8 mouse cellular contexts compared by ENCODE assay signal in the genomic region with DNA sequence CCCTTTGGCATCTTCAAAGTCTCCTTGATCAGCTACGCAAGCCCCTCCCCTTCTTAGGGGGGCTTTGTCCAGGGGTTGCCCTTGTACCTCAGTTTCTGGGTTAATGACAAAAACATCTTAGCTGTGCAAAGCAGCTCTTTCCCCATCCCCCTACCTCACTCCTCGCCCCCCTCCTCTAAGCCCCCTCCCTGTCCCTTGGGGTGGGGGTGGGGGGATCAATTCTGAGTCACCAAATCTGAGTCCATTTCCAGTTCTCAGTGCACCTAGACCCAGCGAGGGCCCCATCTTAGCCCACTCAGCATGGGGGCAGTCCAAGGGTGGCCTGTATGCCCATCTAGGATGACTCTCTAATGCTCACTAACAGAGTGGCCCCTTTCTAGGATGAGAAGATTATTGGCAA. TPM values are rescaled to one million over a fixed set of nuclear protein-coding genes. Genes with fewer than 3 reads are reported as not detected.
DNase-seq lines count a peak whose midpoint lies in the region; ATAC-seq and TF ChIP-seq lines count a peak whose summit lies in the region.

No protein-coding gene starts in this region.

- 82% methylated on average over 3 of the region's 3 CpGs for WGBS in heart, embryonic 14.5 days
- WGBS in embryonic facial prominence, embryonic 10.5 days: 67% methylated on average over 3 of the region's 3 CpGs
- 49% methylated on average over 3 of the region's 3 CpGs for WGBS in hindbrain, embryonic 15.5 days
- WGBS in midbrain, embryonic 15.5 days: 48% methylated on average over 3 of the region's 3 CpGs
- WGBS in thymus, adult 2 months: 93% methylated on average over 3 of the region's 3 CpGs

- peak overlapping the region in 1 of 2 experiments; percentile 58; a peak in 1 of 4 replicates for H3K4me3 ChIP-seq in heart, embryonic 14.5 days (ENCODE audit: control insufficient read depth in 1 of 2, insufficient read depth in 1 of 2, low read depth in 1 of 2, low read length in 2 of 2)
- peak overlapping the region; percentile 74 for H3K4me3 ChIP-seq in embryonic facial prominence, embryonic 10.5 days
- H3K4me3 ChIP-seq in hindbrain, embryonic 15.5 days: peak overlapping the region; percentile 53
- peak overlapping the region; percentile 67 for H3K4me3 ChIP-seq in midbrain, embryonic 15.5 days
- H3K4me3 ChIP-seq in thymus, adult 2 months (ENCODE audit: control insufficient read depth, insufficient read depth, low read length): no peak overlapping the region

- H3K9me3 ChIP-seq in heart, embryonic 14.5 days (ENCODE audit: control insufficient read depth, low read length): no peaks in the 10 kb centered on the region
- no peaks in the 10 kb centered on the region for H3K9me3 ChIP-seq in embryonic facial prominence, embryonic 10.5 days
- H3K9me3 ChIP-seq in hindbrain, embryonic 15.5 days: no peaks in the 10 kb centered on the region
- no peaks in the 10 kb centered on the region for H3K9me3 ChIP-seq in midbrain, embryonic 15.5 days

- TF ChIP-seq CTCF in thymus, adult 2 months (IDR thresholded peaks at IDR 0.05; ENCODE audit: borderline replicate concordance, control insufficient read depth, extremely low read depth, insufficient read depth, low read length, poor library complexity): no peak

- peak overlapping the region; percentile 81 for H3K9ac ChIP-seq in heart, embryonic 14.5 days (ENCODE audit: low read length)
- H3K9ac ChIP-seq in hindbrain, embryonic 15.5 days: peak overlapping the region; percentile 75
- H3K9ac ChIP-seq in midbrain, embryonic 15.5 days: peak overlapping the region; percentile 65

- no peak for DNase-seq in heart, adult 18-20 months
- DNase-seq in embryonic facial prominence, embryonic 10.5 days (ENCODE audit: low spot score): no peak
- DNase-seq in thymus, adult 2 months: no peak
- DNase-seq in adrenal gland, adult 2 months: no peak

- H3K36me3 ChIP-seq in heart, embryonic 14.5 days (ENCODE audit: control insufficient read depth, insufficient read depth, low read length): peaks cover 37% of the 10 kb centered on the region
- peaks cover 45% of the 10 kb centered on the region for H3K36me3 ChIP-seq in embryonic facial prominence, embryonic 10.5 days (replicated peaks)
- H3K36me3 ChIP-seq in hindbrain, embryonic 15.5 days: peaks cover 29% of the 10 kb centered on the region
- H3K36me3 ChIP-seq in midbrain, embryonic 15.5 days (replicated peaks): peaks cover 17% of the 10 kb centered on the region
- no peaks in the 10 kb centered on the region for H3K36me3 ChIP-seq in thymus, adult 2 months (ENCODE audit: control insufficient read depth, insufficient read depth, low read length)

- no peaks in the 10 kb centered on the region for H3K27me3 ChIP-seq in heart, embryonic 14.5 days (ENCODE audit: control insufficient read depth, insufficient read depth, low read length)
- no peaks in the 10 kb centered on the region for H3K27me3 ChIP-seq in embryonic facial prominence, embryonic 10.5 days (replicated peaks; ENCODE audit: low read depth, poor library complexity, severe bottlenecking)
- H3K27me3 ChIP-seq in hindbrain, embryonic 15.5 days: no peaks in the 10 kb centered on the region
- no peaks in the 10 kb centered on the region for H3K27me3 ChIP-seq in midbrain, embryonic 15.5 days (replicated peaks)
- H3K27me3 ChIP-seq in thymus, adult 2 months (ENCODE audit: control insufficient read depth, insufficient read depth, low read length): no peaks in the 10 kb centered on the region

- H3K4me1 ChIP-seq in heart, embryonic 14.5 days (ENCODE audit: control insufficient read depth in 2 of 2, insufficient read depth in 2 of 2, low read length in 2 of 2): peaks cover 9 to 13% of the 10 kb centered on the region in 2 experiments
- peaks cover 42% of the 10 kb centered on the region for H3K4me1 ChIP-seq in embryonic facial prominence, embryonic 10.5 days
- H3K4me1 ChIP-seq in hindbrain, embryonic 15.5 days (replicated peaks): peaks cover 32% of the 10 kb centered on the region
- H3K4me1 ChIP-seq in midbrain, embryonic 15.5 days: peaks cover 23% of the 10 kb centered on the region
- peaks cover 13% of the 10 kb centered on the region for H3K4me1 ChIP-seq in thymus, adult 2 months (replicated peaks; ENCODE audit: control insufficient read depth, insufficient read depth, low read length)

- no peak for ATAC-seq in heart, embryonic 14.5 days (ENCODE audit: insufficient number of reproducible peaks, insufficient read depth, low FRiP score, low read depth)
- no peak for ATAC-seq in hindbrain, embryonic 15.5 days (ENCODE audit: low FRiP score, low read depth)
- no peak for ATAC-seq in midbrain, embryonic 15.5 days (replicated peaks)
- ATAC-seq in granulocyte monocyte progenitor cell, adult 5-6 weeks (replicated peaks; ENCODE audit: poor library complexity, severe bottlenecking): no peak

- H3K4me2 ChIP-seq in heart, embryonic 14.5 days (ENCODE audit: low read length): peak overlapping the region; percentile 75
- H3K4me2 ChIP-seq in hindbrain, embryonic 15.5 days: peak overlapping the region; percentile 88
- H3K4me2 ChIP-seq in midbrain, embryonic 15.5 days: peak overlapping the region; percentile 87

- no peak overlapping the region for H3K27ac ChIP-seq in heart, embryonic 14.5 days (replicated peaks in 1 of 2; ENCODE audit: control insufficient read depth in 1 of 2, insufficient read depth in 1 of 2, low read depth in 2 of 2, low read length in 2 of 2)
- peak overlapping the region; percentile 99 for H3K27ac ChIP-seq in embryonic facial prominence, embryonic 10.5 days (replicated peaks)
- peak overlapping the region; percentile 97 for H3K27ac ChIP-seq in hindbrain, embryonic 15.5 days (replicated peaks)
- H3K27ac ChIP-seq in midbrain, embryonic 15.5 days: no peak overlapping the region; the same call in 1 of the 2 replicates
- no peak overlapping the region for H3K27ac ChIP-seq in thymus, adult 2 months (ENCODE audit: control insufficient read depth, insufficient read depth, low read length)

- no peak for TF ChIP-seq POLR2A in thymus, adult 2 months (IDR thresholded peaks at IDR 0.05; ENCODE audit: control insufficient read depth, extremely low read depth, insufficient read depth, low read length, poor library complexity)

RNA-seq across cellular contexts. Expression of a gene that starts 1.7 kb away (rescaled TPM):
- 6.3 and 7.1 TPM in 2 replicates for polyA plus RNA-seq in heart, embryonic 14.5 days (2014; fragmentation: Nextera tagmentation; extraction: Ambion mirVana)
- total RNA-seq in heart, adult 18-20 months (2021): 1 to 10 TPM; 2.2 to 2.6 TPM
- 23.9 and 25.8 TPM in 2 replicates for polyA plus RNA-seq in embryonic facial prominence, embryonic 10.5 days (2016; fragmentation: Nextera tagmentation; extraction: Ambion mirVana)
- 20.3 and 24.3 TPM in 2 replicates for polyA plus RNA-seq in hindbrain, embryonic 15.5 days (2015; fragmentation: Nextera tagmentation; extraction: Ambion mirVana)
- polyA plus RNA-seq in midbrain, embryonic 15.5 days (2015; fragmentation: Nextera tagmentation; extraction: Ambion mirVana): 26.4 and 26.8 TPM in 2 replicates
- polyA plus RNA-seq in thymus, adult 2 months (2012; rRNA removed): 38.0 and 38.8 TPM in 2 replicates
- 6.7 and 6.8 TPM in 2 replicates for total RNA-seq in granulocyte monocyte progenitor cell, adult 5-6 weeks (2014; fragmentation: Nextera tagmentation)
- 1.1 and 1.5 TPM in 2 replicates for total RNA-seq in granulocyte monocyte progenitor cell, adult 5-6 weeks (2017)
- 1 to 10 TPM; 9.1 to 9.4 TPM for total RNA-seq in adrenal gland, adult 2 months (2021)
- polyA plus RNA-seq in adrenal gland, adult 2 months (2012; rRNA removed): 11.8 and 13.5 TPM in 2 replicates

RNA-seq across cellular contexts. Expression of a gene that starts 8.0 kb away (rescaled TPM):
- polyA plus RNA-seq in heart, embryonic 14.5 days (2014; fragmentation: Nextera tagmentation; extraction: Ambion mirVana): 1.8 and 2.2 TPM in 2 replicates
- total RNA-seq in heart, adult 18-20 months (2021): 1 to 10 TPM; 5.2 to 5.3 TPM
- polyA plus RNA-seq in embryonic facial prominence, embryonic 10.5 days (2016; fragmentation: Nextera tagmentation; extraction: Ambion mirVana): 3.1 and 3.4 TPM in 2 replicates
- 3.4 and 3.5 TPM in 2 replicates for polyA plus RNA-seq in hindbrain, embryonic 15.5 days (2015; fragmentation: Nextera tagmentation; extraction: Ambion mirVana)
- 4.1 and 4.6 TPM in 2 replicates for polyA plus RNA-seq in midbrain, embryonic 15.5 days (2015; fragmentation: Nextera tagmentation; extraction: Ambion mirVana)
- polyA plus RNA-seq in thymus, adult 2 months (2012; rRNA removed): 21.9 and 23.0 TPM in 2 replicates
- 5.0 and 5.8 TPM in 2 replicates for total RNA-seq in granulocyte monocyte progenitor cell, adult 5-6 weeks (2014; fragmentation: Nextera tagmentation)
- total RNA-seq in granulocyte monocyte progenitor cell, adult 5-6 weeks (2017): 3.5 and 3.9 TPM in 2 replicates
- total RNA-seq in adrenal gland, adult 2 months (2021): 1 to 10 TPM; 6.4 to 7.9 TPM
- 6.9 and 8.1 TPM in 2 replicates for polyA plus RNA-seq in adrenal gland, adult 2 months (2012; rRNA removed)

RNA-seq across cellular contexts. Expression of a gene that starts 17.4 kb away (rescaled TPM):
- polyA plus RNA-seq in heart, embryonic 14.5 days (2014; fragmentation: Nextera tagmentation; extraction: Ambion mirVana): 3.1 and 3.8 TPM in 2 replicates
- total RNA-seq in heart, adult 18-20 months (2021): 1 to 10 TPM; 2.1 to 2.5 TPM
- 0.55 and 0.95 TPM in 2 replicates for polyA plus RNA-seq in embryonic facial prominence, embryonic 10.5 days (2016; fragmentation: Nextera tagmentation; extraction: Ambion mirVana)
- 0.47 and 1.2 TPM in 2 replicates for polyA plus RNA-seq in hindbrain, embryonic 15.5 days (2015; fragmentation: Nextera tagmentation; extraction: Ambion mirVana)
- polyA plus RNA-seq in midbrain, embryonic 15.5 days (2015; fragmentation: Nextera tagmentation; extraction: Ambion mirVana): 0.27 and 0.70 TPM in 2 replicates
- polyA plus RNA-seq in thymus, adult 2 months (2012; rRNA removed): 0.40 and 0.62 TPM in 2 replicates
- not detected in 2 replicates for total RNA-seq in granulocyte monocyte progenitor cell, adult 5-6 weeks (2014; fragmentation: Nextera tagmentation)
- not detected in 2 replicates for total RNA-seq in granulocyte monocyte progenitor cell, adult 5-6 weeks (2017)
- under 1 TPM; 0.20 to 0.97 TPM for total RNA-seq in adrenal gland, adult 2 months (2021)
- 0.11 and 0.31 TPM in 2 replicates for polyA plus RNA-seq in adrenal gland, adult 2 months (2012; rRNA removed)

RNA-seq across cellular contexts. Expression of a gene that starts 22.9 kb away (rescaled TPM):
- 2.6 and 2.9 TPM in 2 replicates for polyA plus RNA-seq in heart, embryonic 14.5 days (2014; fragmentation: Nextera tagmentation; extraction: Ambion mirVana)
- 10 to 100 TPM; 18.2 to 19.4 TPM for total RNA-seq in heart, adult 18-20 months (2021)
- 4.0 and 4.3 TPM in 2 replicates for polyA plus RNA-seq in embryonic facial prominence, embryonic 10.5 days (2016; fragmentation: Nextera tagmentation; extraction: Ambion mirVana)
- polyA plus RNA-seq in hindbrain, embryonic 15.5 days (2015; fragmentation: Nextera tagmentation; extraction: Ambion mirVana): 13.3 and 16.6 TPM in 2 replicates
- polyA plus RNA-seq in midbrain, embryonic 15.5 days (2015; fragmentation: Nextera tagmentation; extraction: Ambion mirVana): 14.4 and 14.7 TPM in 2 replicates
- polyA plus RNA-seq in thymus, adult 2 months (2012; rRNA removed): 10.8 and 11.2 TPM in 2 replicates
- total RNA-seq in granulocyte monocyte progenitor cell, adult 5-6 weeks (2014; fragmentation: Nextera tagmentation): 1.9 and 4.4 TPM in 2 replicates
- 2.0 and 3.4 TPM in 2 replicates for total RNA-seq in granulocyte monocyte progenitor cell, adult 5-6 weeks (2017)
- 10 to 100 TPM; 21.4 to 27.8 TPM for total RNA-seq in adrenal gland, adult 2 months (2021)
- 57.6 and 62.3 TPM in 2 replicates for polyA plus RNA-seq in adrenal gland, adult 2 months (2012; rRNA removed)

RNA-seq across cellular contexts. Expression of a gene that starts 47.7 kb away (rescaled TPM):
- polyA plus RNA-seq in heart, embryonic 14.5 days (2014; fragmentation: Nextera tagmentation; extraction: Ambion mirVana): 210 and 231 TPM in 2 replicates
- total RNA-seq in heart, adult 18-20 months (2021): 10 to 100 TPM; 55.0 to 59.5 TPM
- polyA plus RNA-seq in embryonic facial prominence, embryonic 10.5 days (2016; fragmentation: Nextera tagmentation; extraction: Ambion mirVana): 361 and 368 TPM in 2 replicates
- 237 and 247 TPM in 2 replicates for polyA plus RNA-seq in hindbrain, embryonic 15.5 days (2015; fragmentation: Nextera tagmentation; extraction: Ambion mirVana)
- polyA plus RNA-seq in midbrain, embryonic 15.5 days (2015; fragmentation: Nextera tagmentation; extraction: Ambion mirVana): 224 and 234 TPM in 2 replicates
- 57.5 and 71.3 TPM in 2 replicates for polyA plus RNA-seq in thymus, adult 2 months (2012; rRNA removed)
- total RNA-seq in granulocyte monocyte progenitor cell, adult 5-6 weeks (2014; fragmentation: Nextera tagmentation): 258 and 273 TPM in 2 replicates
- total RNA-seq in granulocyte monocyte progenitor cell, adult 5-6 weeks (2017): 264 and 296 TPM in 2 replicates
- total RNA-seq in adrenal gland, adult 2 months (2021): 10 to 100 TPM; 74.4 to 87.2 TPM
- polyA plus RNA-seq in adrenal gland, adult 2 months (2012; rRNA removed): 13.3 and 13.4 TPM in 2 replicates

Comparison
In these comparisons a context has a peak if more than half of its experiments do, and no peak if none do; other contexts are left out.
1. H3K27ac ChIP-seq: peak in embryonic facial prominence, embryonic 10.5 days (single experiment) and hindbrain, embryonic 15.5 days (single experiment); none in heart, embryonic 14.5 days (0 of 2), midbrain, embryonic 15.5 days (single experiment) and thymus, adult 2 months (single experiment).
2. Peak in every context shown above with its lines, with median percentiles within 50 percentile points of each other: H3K4me2 ChIP-seq and H3K9ac ChIP-seq.